Mouse (Mus musculus) heart, adult 2 months (tissue): ENCODE results near the gene E130116L18Rik.

Source experiments
- CTCF ChIP-seq: fragments of 200-600 bp; IDR thresholded peaks from 2 replicates; pipeline ENCODE4 v1.8.1; 2022; ENCODE audit warnings: antibody characterized with exemption, mild to moderate bottlenecking, moderate library complexity
- EP300 ChIP-seq: fragments of 200-500 bp; IDR thresholded peaks from 2 replicates; pipeline ENCODE4 v1.6.1; 2011; ENCODE audit warnings: low read depth, low read length, control low read depth; ENCODE audit not compliant: insufficient read depth
- POLR2A ChIP-seq: fragments of 200-500 bp; IDR thresholded peaks from 2 replicates; pipeline ENCODE4 v1.6.1; 2011; ENCODE audit warnings: mild to moderate bottlenecking, low read depth, low read length, control low read depth; ENCODE audit not compliant: insufficient read depth

DNA sequence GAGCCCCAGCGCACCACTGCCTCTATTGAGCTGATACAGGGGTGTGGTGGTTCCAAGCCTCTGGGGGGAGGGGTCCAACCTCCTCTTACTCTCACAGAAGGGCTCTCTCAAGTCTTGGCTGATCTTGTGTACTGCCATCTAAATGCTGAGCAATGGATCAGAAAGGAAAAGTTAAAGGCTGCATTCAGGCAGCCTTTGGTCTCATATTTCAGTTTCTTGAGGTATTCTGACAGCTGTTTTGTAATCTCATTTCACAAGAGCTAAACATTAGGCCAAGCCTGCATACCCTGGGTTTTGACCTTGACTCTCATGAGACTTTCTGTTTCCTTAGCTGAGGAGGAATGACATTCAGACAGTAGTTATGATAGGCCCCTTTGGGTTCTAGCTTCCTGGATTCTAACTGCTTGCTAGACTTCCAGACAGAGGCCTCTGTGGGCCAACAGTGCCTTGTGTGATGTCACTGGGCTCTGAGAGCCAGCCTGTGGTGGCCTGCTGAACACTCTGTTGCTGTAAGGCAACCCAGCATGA, 41.9 kb downstream of the E130116L18Rik start, which contains the start of gene Galntl5:
- TF ChIP-seq POLR2A (no peak), CTCF (no peak), EP300 (no peak)
